Mouse (Mus musculus): ENCODE results near the gene Trp53. TPM values are rescaled to one million over a fixed set of nuclear protein-coding genes. Genes with fewer than 3 reads are reported as not detected.

Gene Trp53
- polyA plus RNA-seq, 1 experiment from 2014 or later = 163 TPM

- no peak overlapping the region for H3K9ac ChIP-seq (replicated peaks; ENCODE audit: low read depth, low read length)
- 68% methylated on average over 5 of the region's 5 CpGs for WGBS
- no peak overlapping the region for H3K4me2 ChIP-seq (replicated peaks; ENCODE audit: low read depth, low read length)
- no peak for ATAC-seq (ENCODE audit: insufficient number of reproducible peaks, insufficient read depth, low FRiP score, low read depth)
- no peaks in the 10 kb centered on the region for H3K27me3 ChIP-seq (ENCODE audit: control insufficient read depth, insufficient read depth, low read length)
- H3K9me3 ChIP-seq (ENCODE audit: control insufficient read depth, low read depth, low read length) = no peaks in the 10 kb centered on the region
- H3K4me1 ChIP-seq (ENCODE audit: control insufficient read depth, insufficient read depth, low read length) = peaks cover 15% of the 10 kb centered on the region
- H3K4me3 ChIP-seq (ENCODE audit: low read depth, low read length) = no peak overlapping the region
- H3K36me3 ChIP-seq (ENCODE audit: control insufficient read depth, insufficient read depth, low read length) = peaks cover 6% of the 10 kb centered on the region
- no peak overlapping the region for H3K27ac ChIP-seq (ENCODE audit: low read length)
Observed at GRCm38 (mm10) chr11:69576307-69576706, 3.9 kb upstream of the Trp53 start.

DNA sequence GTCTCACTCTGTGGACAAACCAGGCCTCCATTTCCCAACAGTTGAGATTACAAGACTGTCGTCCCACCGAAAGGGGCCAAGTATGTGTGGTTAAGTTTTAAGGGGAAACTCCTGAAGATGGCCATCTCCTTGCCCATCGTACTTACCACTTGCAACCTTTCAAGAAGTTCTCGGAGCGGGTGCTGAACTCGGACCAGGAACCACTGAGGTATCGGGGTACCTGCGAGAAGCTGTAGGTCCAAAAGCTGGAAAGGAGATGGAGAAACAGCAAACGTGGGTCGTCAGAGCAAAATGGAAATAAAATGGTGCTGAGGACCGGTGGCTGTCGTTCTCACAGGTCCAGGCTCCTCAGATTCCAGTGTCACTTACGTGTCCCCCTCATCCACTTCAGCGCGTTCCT, 1.9 kb upstream of the Trp53 start:
- Histone ChIP-seq H3K4me3 (ENCODE audit: low read depth, low read length) (peak overlapping the region; percentile 53), H3K9me3 (ENCODE audit: control insufficient read depth, low read depth, low read length) (no peaks in the 10 kb centered on the region), H3K36me3 (ENCODE audit: control insufficient read depth, insufficient read depth, low read length) (peaks cover 6% of the 10 kb centered on the region; the same call in 1 of the 2 replicates), H3K4me1 (ENCODE audit: control insufficient read depth, insufficient read depth, low read length) (peaks cover 21% of the 10 kb centered on the region), H3K9ac (replicated peaks; ENCODE audit: low read depth, low read length) (peak overlapping the region; percentile 82), H3K4me2 (replicated peaks; ENCODE audit: low read depth, low read length) (peak overlapping the region; percentile 95), H3K27ac (ENCODE audit: low read length) (peak overlapping the region; percentile 70; the same call in 1 of the 2 replicates), H3K27me3 (ENCODE audit: control insufficient read depth, insufficient read depth, low read length) (no peaks in the 10 kb centered on the region)
- 16% methylated on average over 15 of the region's 15 CpGs for WGBS
- ATAC-seq (ENCODE audit: insufficient number of reproducible peaks, insufficient read depth, low FRiP score, low read depth) = no peak

DNA sequence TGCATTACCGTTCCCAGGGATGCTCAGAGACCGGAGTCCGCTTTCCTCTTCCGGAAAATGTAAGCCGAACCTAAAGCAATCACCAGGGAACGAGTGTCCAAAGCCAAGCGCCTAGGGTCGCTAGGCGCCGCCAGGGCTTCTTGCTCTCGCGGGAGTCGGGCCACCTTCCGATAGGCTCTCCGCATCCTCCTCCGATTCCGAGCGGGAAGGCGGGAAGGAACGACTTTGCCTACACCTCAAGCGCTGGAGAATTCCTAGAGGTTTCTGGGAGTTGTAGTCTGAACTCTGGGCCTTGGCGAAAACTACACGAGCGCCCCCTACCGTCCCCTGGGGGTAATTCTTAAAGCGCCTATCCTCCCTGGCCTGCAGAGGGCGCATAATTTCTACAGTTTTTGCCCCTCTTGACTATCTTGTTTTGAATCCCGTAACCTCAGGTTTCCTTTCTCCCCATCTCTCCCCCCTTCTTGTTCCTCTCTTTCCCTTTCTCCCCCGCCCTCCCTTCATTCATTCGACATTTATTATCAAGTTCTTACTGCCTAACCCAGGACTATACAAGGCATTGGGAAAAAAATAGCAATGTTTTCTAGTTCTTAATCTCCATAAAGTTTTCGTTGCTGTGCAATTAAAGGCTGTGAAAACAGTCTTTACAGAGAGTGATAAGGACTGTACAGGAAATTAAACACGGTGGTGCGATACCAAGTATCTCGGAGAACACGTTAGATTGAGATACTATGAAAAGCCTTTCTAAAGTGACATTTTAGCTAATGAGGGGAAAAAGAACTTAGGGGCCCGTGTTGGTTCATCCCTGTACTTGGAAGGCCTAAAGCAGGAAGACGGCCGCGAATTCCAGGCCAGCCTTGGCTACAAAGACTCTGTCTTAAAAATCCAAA, 786 bp upstream of the Trp53 start:
- Histone ChIP-seq H3K27me3 (ENCODE audit: control insufficient read depth, insufficient read depth, low read length) (no peaks in the 10 kb centered on the region), H3K9ac (replicated peaks; ENCODE audit: low read depth, low read length) (peak overlapping the region; percentile 82), H3K36me3 (ENCODE audit: control insufficient read depth, insufficient read depth, low read length) (peaks cover 13% of the 10 kb centered on the region; the same call in 1 of the 2 replicates), H3K4me1 (ENCODE audit: control insufficient read depth, insufficient read depth, low read length) (peaks cover 21% of the 10 kb centered on the region), H3K4me2 (replicated peaks; ENCODE audit: low read depth, low read length) (peak overlapping the region; percentile 95), H3K4me3 (ENCODE audit: low read depth, low read length) (peak overlapping the region; percentile 53), H3K27ac (ENCODE audit: low read length) (peak overlapping the region; percentile 96), H3K9me3 (ENCODE audit: control insufficient read depth, low read depth, low read length) (no peaks in the 10 kb centered on the region)
- ATAC-seq (ENCODE audit: insufficient number of reproducible peaks, insufficient read depth, low FRiP score, low read depth) = peak; percentile 83
- WGBS = 2% methylated on average over 39 of the region's 39 CpGs

- no peaks in the 10 kb centered on the region for H3K27me3 ChIP-seq (ENCODE audit: control insufficient read depth, insufficient read depth, low read length)
- peak overlapping the region; percentile 96 for H3K27ac ChIP-seq (ENCODE audit: low read length)
- 1% methylated on average over 25 of the region's 25 CpGs for WGBS
Observed at GRCm38 (mm10) chr11:69580572-69581146, 500 bp downstream of the Trp53 start.

DNA sequence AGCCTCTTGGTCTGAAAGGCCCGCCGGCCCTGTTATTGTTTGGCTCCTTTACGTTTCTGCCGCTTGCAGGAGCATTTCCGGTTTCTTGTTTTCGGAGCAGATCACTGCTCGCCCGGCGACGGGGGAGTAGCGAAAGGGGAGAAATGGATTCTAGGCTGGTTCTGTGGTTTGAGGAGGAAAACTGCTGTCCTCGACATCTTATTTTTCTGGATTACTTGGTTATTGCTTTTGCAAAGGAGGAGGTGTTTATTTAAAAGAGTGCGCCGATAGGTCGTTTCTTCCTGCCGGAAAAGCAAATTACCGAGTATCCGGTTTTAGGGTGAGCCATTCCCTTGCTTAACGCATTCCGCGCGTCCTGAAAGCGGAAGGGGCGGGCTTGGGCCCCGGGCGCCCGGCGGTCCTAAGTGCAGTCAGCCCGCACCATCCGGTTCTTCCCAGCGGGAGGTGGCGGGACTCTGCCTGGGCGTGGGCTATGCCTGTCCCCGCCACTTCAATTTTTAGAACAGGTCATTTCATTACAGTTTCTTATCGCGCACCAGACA, 1.1 kb downstream of the Trp53 start:
- ATAC-seq (ENCODE audit: insufficient number of reproducible peaks, insufficient read depth, low FRiP score, low read depth) = peak; percentile 82

More at GRCm38 (mm10) chr11:69580572-69581146, 500 bp downstream of the Trp53 start:
- ATAC-seq (ENCODE audit: insufficient number of reproducible peaks, insufficient read depth, low FRiP score, low read depth) = 0 out of 2 replicates have a peak, but pooled peaks have one; percentile 3
- Histone ChIP-seq H3K4me3 (ENCODE audit: low read depth, low read length) (peak overlapping the region; percentile 53), H3K4me2 (replicated peaks; ENCODE audit: low read depth, low read length) (peak overlapping the region; percentile 95), H3K9ac (replicated peaks; ENCODE audit: low read depth, low read length) (peak overlapping the region; percentile 76), H3K36me3 (ENCODE audit: control insufficient read depth, insufficient read depth, low read length) (peaks cover 13% of the 10 kb centered on the region; the same call in 1 of the 2 replicates), H3K9me3 (ENCODE audit: control insufficient read depth, low read depth, low read length) (no peaks in the 10 kb centered on the region), H3K4me1 (ENCODE audit: control insufficient read depth, insufficient read depth, low read length) (peaks cover 21% of the 10 kb centered on the region)

GRCm38 (mm10) chr11:69581814-69582213, 1.7 kb downstream of the Trp53 start:
- H3K4me2 ChIP-seq (replicated peaks; ENCODE audit: low read depth, low read length) = peak overlapping the region; percentile 95
- no peak for ATAC-seq (ENCODE audit: insufficient number of reproducible peaks, insufficient read depth, low FRiP score, low read depth)
- peaks cover 15% of the 10 kb centered on the region; the same call in 1 of the 2 replicates for H3K36me3 ChIP-seq (ENCODE audit: control insufficient read depth, insufficient read depth, low read length)
- H3K4me3 ChIP-seq (ENCODE audit: low read depth, low read length) = peak overlapping the region; percentile 53
- peak overlapping the region; percentile 96 for H3K27ac ChIP-seq (ENCODE audit: low read length)
- H3K4me1 ChIP-seq (ENCODE audit: control insufficient read depth, insufficient read depth, low read length) = peaks cover 18% of the 10 kb centered on the region
- no peaks in the 10 kb centered on the region for H3K9me3 ChIP-seq (ENCODE audit: control insufficient read depth, low read depth, low read length)
- H3K27me3 ChIP-seq (ENCODE audit: control insufficient read depth, insufficient read depth, low read length) = no peaks in the 10 kb centered on the region
- 2% methylated on average over 8 of the region's 8 CpGs for WGBS
- H3K9ac ChIP-seq (replicated peaks; ENCODE audit: low read depth, low read length) = peak overlapping the region; percentile 76

More for the DNA sequence above, 1.1 kb downstream of the Trp53 start:
- WGBS = under 1% methylated on average over 36 of the region's 36 CpGs
- Histone ChIP-seq H3K27me3 (ENCODE audit: control insufficient read depth, insufficient read depth, low read length) (no peaks in the 10 kb centered on the region), H3K36me3 (ENCODE audit: control insufficient read depth, insufficient read depth, low read length) (peaks cover 13% of the 10 kb centered on the region; the same call in 1 of the 2 replicates), H3K9me3 (ENCODE audit: control insufficient read depth, low read depth, low read length) (no peaks in the 10 kb centered on the region), H3K4me2 (replicated peaks; ENCODE audit: low read depth, low read length) (peak overlapping the region; percentile 95), H3K4me3 (ENCODE audit: low read depth, low read length) (peak overlapping the region; percentile 53), H3K4me1 (ENCODE audit: control insufficient read depth, insufficient read depth, low read length) (peaks cover 20% of the 10 kb centered on the region), H3K27ac (ENCODE audit: low read length) (peak overlapping the region; percentile 96), H3K9ac (replicated peaks; ENCODE audit: low read depth, low read length) (peak overlapping the region; percentile 76)

DNA sequence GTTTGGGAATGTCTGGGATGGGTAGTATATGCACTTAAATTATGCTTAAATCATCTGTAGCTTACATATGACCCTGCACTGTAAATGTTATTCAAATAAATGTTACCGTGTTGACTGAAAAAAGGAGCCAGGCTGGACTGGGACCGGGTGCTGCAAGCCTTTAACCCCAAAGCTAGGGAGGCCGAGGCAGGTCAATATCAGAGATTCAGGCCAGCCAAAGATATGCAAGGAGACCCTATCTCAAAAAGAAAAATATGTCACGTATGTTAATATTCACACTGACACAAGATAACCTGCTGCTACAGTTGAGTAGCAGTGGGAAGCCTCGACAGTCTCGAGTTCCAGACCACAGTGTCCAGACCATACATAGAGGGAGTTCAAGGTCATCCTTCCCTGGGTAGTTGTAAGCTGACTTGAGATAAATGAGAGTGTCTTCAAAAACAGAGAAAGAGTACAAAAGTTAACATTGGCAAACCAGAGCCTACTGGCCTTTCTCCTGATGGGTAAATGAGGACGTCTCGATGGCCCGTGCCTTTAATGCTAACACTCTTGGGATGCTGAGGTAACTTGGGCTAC, 2.2 kb downstream of the Trp53 start:
- peaks cover 17% of the 10 kb centered on the region for H3K36me3 ChIP-seq (ENCODE audit: control insufficient read depth, insufficient read depth, low read length)
- no peak overlapping the region for H3K27ac ChIP-seq (ENCODE audit: low read length)
- no peaks in the 10 kb centered on the region for H3K27me3 ChIP-seq (ENCODE audit: control insufficient read depth, insufficient read depth, low read length)
- H3K9me3 ChIP-seq (ENCODE audit: control insufficient read depth, low read depth, low read length) = no peaks in the 10 kb centered on the region
- WGBS = 62% methylated on average over 9 of the region's 9 CpGs
- no peak for ATAC-seq (ENCODE audit: insufficient number of reproducible peaks, insufficient read depth, low FRiP score, low read depth)
- H3K4me1 ChIP-seq (ENCODE audit: control insufficient read depth, insufficient read depth, low read length) = peaks cover 16% of the 10 kb centered on the region
- peak overlapping the region; percentile 53 for H3K4me3 ChIP-seq (ENCODE audit: low read depth, low read length)
- H3K9ac ChIP-seq (replicated peaks; ENCODE audit: low read depth, low read length) = no peak overlapping the region
- H3K4me2 ChIP-seq (replicated peaks; ENCODE audit: low read depth, low read length) = peak overlapping the region; percentile 95

- Histone ChIP-seq H3K36me3 (ENCODE audit: control insufficient read depth, insufficient read depth, low read length) (peaks cover 34% of the 10 kb centered on the region), H3K9ac (replicated peaks; ENCODE audit: low read depth, low read length) (no peak overlapping the region), H3K27me3 (ENCODE audit: control insufficient read depth, insufficient read depth, low read length) (no peaks in the 10 kb centered on the region), H3K4me1 (ENCODE audit: control insufficient read depth, insufficient read depth, low read length) (0 out of 2 replicates have a peak, but pooled peaks cover 6% of the 10 kb centered on the region), H3K9me3 (ENCODE audit: control insufficient read depth, low read depth, low read length) (no peaks in the 10 kb centered on the region), H3K27ac (ENCODE audit: low read length) (no peak overlapping the region), H3K4me3 (ENCODE audit: low read depth, low read length) (no peak overlapping the region), H3K4me2 (replicated peaks; ENCODE audit: low read depth, low read length) (no peak overlapping the region)
- WGBS = 87% methylated on average over 7 of the region's 7 CpGs
- ATAC-seq (ENCODE audit: insufficient number of reproducible peaks, insufficient read depth, low FRiP score, low read depth) = no peak
Observed at GRCm38 (mm10) chr11:69584008-69584407, 3.8 kb downstream of the Trp53 start.

Data from stomach, embryonic 14.5 days (tissue).